Mouse (Mus musculus) cortical plate, adult 2 months (tissue): ENCODE measurements around the gene Tmprss12. TPM values are rescaled to one million over a fixed set of nuclear protein-coding genes. Genes with fewer than 3 reads are reported as not detected.

Experiments
- H3K27ac ChIP-seq: fragments of 200-500 bp; 2 replicates; pipeline ENCODE4 v1.5.1; 2012; ENCODE audit warnings: low read length, control low read depth, inconsistent platforms; ENCODE audit not compliant: insufficient read depth
- H3K4me1 ChIP-seq: fragments of 200-500 bp; 2 replicates; pipeline ENCODE4 v1.6.1; 2011; ENCODE audit warnings: low read length; ENCODE audit not compliant: control insufficient read depth, insufficient read depth
- H3K4me3 ChIP-seq: fragments of 200-500 bp; 2 replicates; pipeline ENCODE4 v1.5.1; 2011; ENCODE audit warnings: mild to moderate bottlenecking, low read length, control low read depth; ENCODE audit not compliant: insufficient read depth
- CTCF ChIP-seq: fragments of 200-500 bp; IDR thresholded peaks from 2 replicates; pipeline ENCODE4 v1.5.1; 2011; ENCODE audit warnings: mild to moderate bottlenecking, control low read depth, low read length; ENCODE audit not compliant: insufficient read depth; ENCODE audit errors: extremely low read depth
- POLR2A ChIP-seq: fragments of 200-500 bp; IDR thresholded peaks from 2 replicates; pipeline ENCODE4 v1.6.1; 2011; ENCODE audit warnings: mild to moderate bottlenecking, low read length, control low read depth; ENCODE audit not compliant: insufficient read depth; ENCODE audit errors: extremely low read depth
- polyA plus RNA-seq: library from polyadenylated mRNA; depleted of rRNA; stranded (reverse); fragments of >200 nt; gene quantifications from 2 replicates; pipeline ENCODE4 v1.2.3, GENCODE M21; 2012; rRNA removed

Tmprss12 gene
- polyA plus RNA-seq, result not detected in 2 replicates

- TF ChIP-seq POLR2A, result no peak
- TF ChIP-seq CTCF, result no peak
- H3K4me1 ChIP-seq, result no peaks in the 10 kb centered on the region
These were observed at the start of gene Tmprss12 for GRCm38 (mm10) chr15:100280626-100281025. TSS of gene Tmprss12 (plus strand) at chr15:100280837.

GRCm38 (mm10) chr15:100231616-100232525, 48.8 kb upstream of the Tmprss12 start:
- TF ChIP-seq POLR2A (no peak), CTCF (no peak)
- Histone ChIP-seq H3K27ac (no peak overlapping the region), H3K4me3 (no peak overlapping the region), H3K4me1 (peaks cover 5% of the 10 kb centered on the region; the same call in 1 of the 2 replicates)

More at GRCm38 (mm10) chr15:100280626-100281025, at the start of gene Tmprss12:
- Histone ChIP-seq H3K27ac (no peak within 1 kb of the TSS), H3K4me3 (no peak within 1 kb of the TSS)

DNA sequence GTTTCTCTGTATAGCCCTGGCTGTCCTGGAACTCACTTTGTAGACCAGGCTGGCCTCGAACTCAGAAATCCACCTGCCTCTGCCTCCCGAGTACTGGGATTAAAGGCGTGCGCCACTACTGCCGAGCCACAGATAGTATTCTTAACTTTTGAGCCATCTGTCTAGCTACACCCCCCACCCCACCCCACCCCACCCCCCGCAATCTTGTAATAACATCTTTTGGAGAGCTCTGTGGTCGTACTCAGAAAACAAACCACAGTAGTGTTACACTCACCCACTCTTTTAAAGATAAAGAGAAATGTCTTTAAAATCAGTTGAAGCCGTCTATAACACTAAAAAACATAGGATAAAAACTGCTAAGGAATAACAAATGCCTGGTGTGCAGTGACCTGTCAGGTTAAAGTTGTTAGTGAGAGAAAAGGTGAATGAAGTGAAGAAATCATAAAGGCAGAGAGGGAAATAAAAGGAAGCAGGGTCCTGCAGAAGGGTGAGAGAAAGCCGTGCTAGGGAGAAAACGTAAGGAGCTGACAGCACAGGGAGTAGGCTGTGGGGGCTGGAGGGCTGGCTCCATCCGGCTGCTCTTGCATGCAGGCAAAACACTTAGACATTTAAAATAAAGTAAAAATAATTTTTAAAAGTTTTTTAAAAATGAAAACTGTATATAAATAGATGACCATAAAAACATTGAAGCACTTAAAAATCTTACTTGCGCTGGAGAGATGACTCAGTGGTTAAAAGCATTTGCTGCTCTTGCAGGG, 45.2 kb upstream of the Tmprss12 start:
- no peak for TF ChIP-seq CTCF
- TF ChIP-seq POLR2A, result no peak
- no peak overlapping the region for H3K27ac ChIP-seq

DNA sequence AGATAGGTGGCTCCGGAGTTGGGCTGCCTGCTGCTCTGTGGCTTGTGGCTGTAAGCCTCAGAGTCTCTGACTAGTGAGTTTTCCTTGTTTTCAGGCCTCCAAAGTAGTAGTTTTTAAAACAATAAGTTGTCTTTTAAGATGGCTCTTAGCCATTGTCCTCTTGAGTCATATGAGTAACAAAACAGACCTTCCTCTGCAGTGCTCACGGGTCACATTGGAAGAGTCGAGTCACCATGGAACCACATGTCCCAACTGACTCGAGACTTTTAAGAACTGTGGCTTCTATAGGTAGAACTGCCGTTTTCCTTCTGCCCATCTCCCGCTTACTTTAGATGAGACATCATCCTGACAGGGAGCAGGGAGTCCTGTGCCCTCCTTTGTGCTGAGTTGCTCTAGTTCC, 43.7 kb upstream of the Tmprss12 start:
- Histone ChIP-seq H3K4me3 (no peak overlapping the region), H3K27ac (peak overlapping the region; percentile 54; the same call in 1 of the 2 replicates), H3K4me1 (peaks cover 8% of the 10 kb centered on the region)
- TF ChIP-seq CTCF (no peak), POLR2A (no peak)

More for the DNA sequence above, 45.2 kb upstream of the Tmprss12 start:
- Histone ChIP-seq H3K4me3 (no peak overlapping the region), H3K4me1 (peaks cover 8% of the 10 kb centered on the region)

DNA sequence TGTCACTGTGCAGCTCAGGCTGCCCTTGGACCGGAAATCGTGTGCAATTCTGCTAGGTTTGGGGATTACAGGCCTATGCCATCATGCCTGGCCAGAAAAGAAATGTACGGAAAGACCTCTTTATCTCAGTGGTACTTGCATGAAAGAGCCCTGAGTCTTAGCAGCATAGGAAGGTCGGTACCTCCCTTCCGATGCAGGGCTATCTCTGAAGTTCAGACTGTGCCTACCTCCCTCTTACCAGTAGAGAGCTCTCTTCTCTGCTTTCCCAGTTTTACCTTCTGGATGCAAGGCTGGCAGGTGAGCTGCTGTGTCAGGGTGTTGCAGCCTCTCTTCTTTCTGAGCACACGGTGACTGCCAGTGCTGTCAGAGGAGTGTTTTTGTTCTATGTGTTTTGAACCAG, 38.9 kb upstream of the Tmprss12 start:
- no peak for TF ChIP-seq CTCF
- Histone ChIP-seq H3K4me3 (no peak overlapping the region), H3K4me1 (peaks cover 8% of the 10 kb centered on the region), H3K27ac (no peak overlapping the region)

DNA sequence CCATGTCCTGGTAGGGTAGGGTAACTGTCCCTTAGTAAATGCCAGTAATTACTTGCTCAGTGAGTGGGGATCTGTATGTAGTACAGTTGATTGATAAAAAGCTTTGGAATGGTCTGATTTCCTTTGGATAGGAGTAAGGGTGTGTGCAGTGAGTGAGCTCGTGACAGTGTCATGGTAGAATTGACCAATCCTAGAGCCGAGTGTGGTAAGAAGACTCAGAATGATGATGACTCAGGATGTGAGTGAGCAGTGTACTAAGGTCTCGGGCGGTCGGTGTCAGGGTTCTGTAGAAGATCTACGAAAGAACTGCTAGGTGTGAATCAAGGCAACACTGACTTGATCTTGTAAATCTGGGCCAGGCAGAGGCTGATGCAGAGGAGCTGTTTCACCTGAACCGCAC, 34.7 kb upstream of the Tmprss12 start:
- Histone ChIP-seq H3K4me1 (no peaks in the 10 kb centered on the region; the same call in 1 of the 2 replicates), H3K27ac (no peak overlapping the region), H3K4me3 (no peak overlapping the region)
- no peak for TF ChIP-seq CTCF

DNA sequence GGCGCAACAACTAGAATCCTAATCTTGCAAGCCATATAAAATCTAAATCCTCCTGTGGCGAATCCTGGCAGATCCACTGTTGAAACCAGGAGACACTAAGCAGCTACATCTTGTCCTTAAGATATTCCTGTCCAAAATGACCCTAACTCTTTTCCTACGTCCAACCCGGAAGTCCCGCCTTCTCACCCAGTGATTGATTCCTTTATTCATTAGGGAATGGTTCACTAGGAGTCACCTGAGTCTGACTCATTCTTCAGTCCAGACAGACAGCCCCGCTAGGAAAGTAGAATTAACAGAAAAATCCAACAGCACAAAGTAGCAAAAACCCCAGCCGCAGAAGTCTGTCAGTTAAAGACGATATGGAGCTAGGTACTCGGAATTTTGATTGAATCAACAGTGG, 33.3 kb upstream of the Tmprss12 start:
- TF ChIP-seq POLR2A (no peak), CTCF (no peak)
- H3K27ac ChIP-seq, result no peak overlapping the region
- peaks cover 4% of the 10 kb centered on the region; the same call in 1 of the 2 replicates for H3K4me1 ChIP-seq

GRCm38 (mm10) chr15:100248665-100249433, 31.8 kb upstream of the Tmprss12 start:
- Histone ChIP-seq H3K4me3 (no peak overlapping the region), H3K4me1 (peaks cover 4% of the 10 kb centered on the region; the same call in 1 of the 2 replicates), H3K27ac (no peak overlapping the region)
- TF ChIP-seq POLR2A, result no peak
- TF ChIP-seq CTCF, result no peak

More for the DNA sequence above, 33.3 kb upstream of the Tmprss12 start:
- no peak overlapping the region for H3K4me3 ChIP-seq
